In the genomic region with DNA sequence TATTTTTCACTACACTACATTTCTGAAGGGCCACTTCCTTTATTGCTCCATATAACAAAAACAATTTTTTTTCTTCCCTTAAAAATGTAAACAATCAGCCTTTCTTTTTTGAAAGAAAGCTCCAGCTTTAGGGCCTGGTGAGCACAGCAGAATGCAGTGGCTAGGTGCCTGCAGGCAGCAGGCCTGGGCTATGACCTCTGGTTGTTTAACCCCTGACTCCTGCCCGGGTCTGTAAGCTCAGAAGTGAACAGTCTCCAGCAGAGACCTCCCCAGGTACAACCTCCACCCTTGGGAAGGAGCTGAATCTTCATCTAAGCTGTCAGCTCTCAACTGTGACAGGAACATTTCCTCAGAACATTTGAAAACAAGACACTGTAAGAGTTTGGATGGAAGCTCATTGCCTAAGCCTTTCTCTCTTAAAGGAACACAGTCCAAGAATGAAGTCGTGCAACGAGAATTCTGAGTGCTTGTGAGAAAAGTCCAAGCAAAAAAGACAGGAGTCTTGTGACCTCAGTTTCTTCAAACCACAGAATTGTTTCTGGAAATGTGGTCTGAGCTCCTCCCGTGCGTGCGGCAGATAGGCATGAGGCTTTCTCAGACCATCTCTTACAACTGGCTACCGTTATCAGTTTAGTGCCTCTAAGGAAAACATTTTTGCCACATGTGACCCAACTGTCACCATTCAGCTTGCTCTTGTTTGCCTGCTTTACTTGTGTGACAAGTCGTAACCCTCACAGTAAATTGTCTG, we compare ENCODE assay signal across 13 mouse cellular contexts. TPM values are rescaled to one million over a fixed set of nuclear protein-coding genes. Genes with fewer than 3 reads are reported as not detected.
DNase-seq lines count a peak whose midpoint lies in the region; ATAC-seq and TF ChIP-seq lines count a peak whose summit lies in the region.
"Had no signal": no experiment of that assay in that cellular context is flagged by ENCODE, and none has a peak within 500 bp of the region (broad histone marks: within the 10 kb centered on the region; RNA-seq: fewer than 3 reads in every experiment).

No protein-coding gene starts in this region.

- H3K9me3 ChIP-seq in MEL (replicated peaks; ENCODE audit: insufficient read depth, low read length): no peaks in the 10 kb centered on the region
- no peaks in the 10 kb centered on the region for H3K9me3 ChIP-seq in liver, embryonic 16.5 days (replicated peaks; ENCODE audit: control insufficient read depth, low read length)
- H3K9me3 ChIP-seq: embryonic facial prominence, embryonic 10.5 days; neural tube, embryonic 12.5 days had no signal

- DNase-seq in ES-CJ7 (ENCODE audit: low read depth, low spot score): peak; percentile 4
- peak; percentile 88 for DNase-seq in MEL (ENCODE audit: low read depth, low spot score)
- no peak for DNase-seq in heart, adult 9 months (ENCODE audit: low spot score in 2 of 2)
- no peak for DNase-seq in heart, postnatal 36 days
- DNase-seq in spleen, postnatal 10 days (ENCODE audit: low spot score in 2 of 2): no peak
- DNase-seq: gastrocnemius, postnatal 36 days; right cerebral cortex, postnatal 25 days; thymus, adult 18-20 months had no signal

- WGBS in liver, embryonic 16.5 days (ENCODE audit: insufficient replicate concordance): 15% methylated on average over 8 of the region's 8 CpGs

- H3K4me2 ChIP-seq in liver, embryonic 16.5 days (ENCODE audit: low read depth, low read length): no peak overlapping the region
- H3K4me2 ChIP-seq: neural tube, embryonic 12.5 days had no signal

- peak overlapping the region; percentile 90 for H3K27ac ChIP-seq in MEL (ENCODE audit: control insufficient read depth, low read depth, low read length)
- H3K27ac ChIP-seq in embryonic fibroblast, embryonic 13.5 days (ENCODE audit: insufficient read depth, low read length): peak overlapping the region; percentile 12; the same call in 1 of the 2 replicates
- H3K27ac ChIP-seq in liver, embryonic 16.5 days (ENCODE audit: low read length): peak overlapping the region; percentile 63
- H3K27ac ChIP-seq: embryonic facial prominence, embryonic 10.5 days; neural tube, embryonic 12.5 days had no signal

- TF ChIP-seq RAD21 in MEL (IDR thresholded peaks at IDR 0.05; ENCODE audit: low read depth, low read length): no peak

- intact Hi-C loops in heart, postnatal 36 days (cut with DNase I): no loop called here

- no peaks in the 10 kb centered on the region for H3K79me2 ChIP-seq in MEL (ENCODE audit: control insufficient read depth, insufficient read depth, low read length, poor library complexity)

- peak overlapping the region; percentile 27 to 39; a peak in 3 of 4 replicates for H3K4me3 ChIP-seq in MEL (ENCODE audit: control insufficient read depth in 1 of 2, insufficient read depth in 1 of 2, low read depth in 2 of 2, low read length in 2 of 2)
- H3K4me3 ChIP-seq in embryonic fibroblast, embryonic 13.5 days (ENCODE audit: insufficient read depth, low read length): no peak overlapping the region
- no peak overlapping the region for H3K4me3 ChIP-seq in liver, embryonic 16.5 days (ENCODE audit: low read depth, low read length)
- H3K4me3 ChIP-seq: embryonic facial prominence, embryonic 10.5 days; neural tube, embryonic 12.5 days had no signal

- peak overlapping the region; percentile 58 for H3K9ac ChIP-seq in MEL (ENCODE audit: control insufficient read depth, low read depth, low read length, poor library complexity, severe bottlenecking)
- no peak overlapping the region for H3K9ac ChIP-seq in liver, embryonic 16.5 days (ENCODE audit: low read depth, low read length)
- H3K9ac ChIP-seq: neural tube, embryonic 12.5 days had no signal

- H3K4me1 ChIP-seq in MEL (ENCODE audit: control insufficient read depth in 1 of 2, insufficient read depth in 2 of 2, low read length in 2 of 2): peaks cover 3 to 12% of the 10 kb centered on the region in 2 experiments; a peak in 3 of 4 replicates
- no peaks in the 10 kb centered on the region for H3K4me1 ChIP-seq in embryonic fibroblast, embryonic 13.5 days (ENCODE audit: control insufficient read depth, insufficient read depth, low read length)
- H3K4me1 ChIP-seq in liver, embryonic 16.5 days (ENCODE audit: control insufficient read depth, low read depth, low read length): peaks cover 5% of the 10 kb centered on the region
- H3K4me1 ChIP-seq: embryonic facial prominence, embryonic 10.5 days; neural tube, embryonic 12.5 days had no signal

- TF ChIP-seq EP300 in MEL (IDR thresholded peaks at IDR 0.05; ENCODE audit: low read depth in 1 of 2, low read length in 2 of 2): peak; percentile 73 to 92

- peak; percentile 76 for ATAC-seq in liver, embryonic 16.5 days (ENCODE audit: low read depth)

- no peak for TF ChIP-seq CTCF in MEL (IDR thresholded peaks at IDR 0.05 in 2 of 3, conservative IDR thresholded peaks at IDR 0.05 in 1 of 3; ENCODE audit: control insufficient read depth in 1 of 3, insufficient read depth in 1 of 3, low read depth in 2 of 3, low read length in 3 of 3, poor library complexity in 1 of 3, severe bottlenecking in 1 of 3)
- no peak for TF ChIP-seq CTCF in embryonic fibroblast, embryonic 13.5 days (IDR thresholded peaks at IDR 0.05; ENCODE audit: borderline replicate concordance, insufficient read depth, low read length)

- TF ChIP-seq POLR2A in MEL (IDR thresholded peaks at IDR 0.05; ENCODE audit: control insufficient read depth in 1 of 2, insufficient read depth in 1 of 2, low read depth in 1 of 2, low read length in 2 of 2, poor library complexity in 1 of 2): 0 out of 4 replicates have a peak, but pooled peaks of 1 of the 2 experiments have one; percentile 22
- TF ChIP-seq POLR2A in embryonic fibroblast, embryonic 13.5 days (IDR thresholded peaks at IDR 0.05; ENCODE audit: low read depth, low read length): no peak

- H3K27me3 ChIP-seq in MEL (ENCODE audit: control insufficient read depth in 1 of 2, insufficient read depth in 2 of 2, low read length in 2 of 2): no peaks in the 10 kb centered on the region
- no peaks in the 10 kb centered on the region for H3K27me3 ChIP-seq in liver, embryonic 16.5 days (ENCODE audit: control insufficient read depth, insufficient read depth, low read depth, low read length)
- H3K27me3 ChIP-seq: CH12.LX; neural tube, embryonic 12.5 days had no signal

- H3K36me3 ChIP-seq in MEL (ENCODE audit: control insufficient read depth in 1 of 2, insufficient read depth in 2 of 2, low read length in 2 of 2): peaks cover 0 to 11% of the 10 kb centered on the region in 2 experiments; a peak in 2 of 4 replicates
- no peaks in the 10 kb centered on the region for H3K36me3 ChIP-seq in liver, embryonic 16.5 days (ENCODE audit: control insufficient read depth, insufficient read depth)
- H3K36me3 ChIP-seq: embryonic facial prominence, embryonic 10.5 days; neural tube, embryonic 12.5 days had no signal

TF ChIP-seq in MEL, 35 proteins besides CTCF, POLR2A, EP300 and RAD21 (continues in another document):
- TF ChIP-seq GATA1 (IDR thresholded peaks at IDR 0.05; ENCODE audit: low read depth, low read length): peak; percentile 77
- no peak for TF ChIP-seq HCFC1 (IDR thresholded peaks at IDR 0.05; ENCODE audit: low read depth, low read length)
- no peak for TF ChIP-seq ZMIZ1 (IDR thresholded peaks at IDR 0.05; ENCODE audit: low read depth, low read length)
- TF ChIP-seq USF1 (IDR thresholded peaks at IDR 0.05; ENCODE audit: low read depth, low read length): peak; percentile 88
- TF ChIP-seq ZKSCAN1 (IDR thresholded peaks at IDR 0.05; ENCODE audit: low read depth, low read length): no peak
- no peak for TF ChIP-seq MAFK (IDR thresholded peaks at IDR 0.05; ENCODE audit: borderline replicate concordance, low read depth, low read length)
- TF ChIP-seq KAT2A (conservative IDR thresholded peaks at IDR 0.05; ENCODE audit: low read depth, low read length): no peak
- no peak for TF ChIP-seq POLR2AphosphoS2 (IDR thresholded peaks at IDR 0.05; ENCODE audit: low read length)
- TF ChIP-seq TBP (IDR thresholded peaks at IDR 0.05; ENCODE audit: low read depth, low read length): no peak
- peak; percentile 32; the same call in 1 of the 2 replicates for TF ChIP-seq NELFE (IDR thresholded peaks at IDR 0.05; ENCODE audit: low read depth, low read length)
- no peak for TF ChIP-seq UBTF (IDR thresholded peaks at IDR 0.05; ENCODE audit: borderline replicate concordance, insufficient read depth, low read depth, low read length)
- TF ChIP-seq TAL1 (IDR thresholded peaks at IDR 0.05; ENCODE audit: low read length): peak; percentile 82
- no peak for TF ChIP-seq POLR2AphosphoS5 (IDR thresholded peaks at IDR 0.05; ENCODE audit: borderline replicate concordance, low read depth, low read length)
- no peak for TF ChIP-seq ZNF384 (IDR thresholded peaks at IDR 0.05; ENCODE audit: low read depth, low read length)
- TF ChIP-seq ETS1 (IDR thresholded peaks at IDR 0.05; ENCODE audit: low read depth, low read length): peak; percentile 86
- TF ChIP-seq SIN3A (IDR thresholded peaks at IDR 0.05; ENCODE audit: low read length): peak; percentile 79
- TF ChIP-seq SMC3 (IDR thresholded peaks at IDR 0.05; ENCODE audit: low read depth, low read length): no peak

RNA-seq across cellular contexts. Expression of a gene that starts 8.8 kb away (rescaled TPM):
- total RNA-seq in MEL (2012; rRNA removed): 5.7 and 6.2 TPM in 2 replicates
- polyA plus RNA-seq in MEL (2012; ENCODE audit: insufficient read depth in 1 of 2, insufficient read length in 2 of 2, low read depth in 1 of 2, low replicate concordance in 2 of 2, missing spikeins in 1 of 2): 1 to 10 TPM in 1 of 2 experiments, not detected in 1; 7.1 TPM
- polyA plus RNA-seq in embryonic fibroblast, embryonic 13.5 days (2011; ENCODE audit: insufficient read length, low read depth, missing spikeins): 4.9 and 6.2 TPM in 2 replicates
- 2.0 and 2.2 TPM in 2 replicates for polyA plus RNA-seq in liver, embryonic 16.5 days (2015; fragmentation: Nextera tagmentation; extraction: Ambion mirVana)
- 1 to 10 TPM in 1 of 2 experiments, under 1 TPM in 1; 0.46 to 1.3 TPM for total RNA-seq in heart, postnatal 36 days (2021)

RNA-seq across cellular contexts. Expression of a gene that starts 8.9 kb away (rescaled TPM):
- 0.85 and 1.3 TPM in 2 replicates for total RNA-seq in MEL (2012; rRNA removed)
- 1 to 10 TPM in 1 of 2 experiments, not detected in 1; 3.8 TPM for polyA plus RNA-seq in MEL (2012; ENCODE audit: insufficient read depth in 1 of 2, insufficient read length in 2 of 2, low read depth in 1 of 2, low replicate concordance in 2 of 2, missing spikeins in 1 of 2)
- 7.4 and 8.0 TPM in 2 replicates for polyA plus RNA-seq in embryonic fibroblast, embryonic 13.5 days (2011; ENCODE audit: insufficient read length, low read depth, missing spikeins)
- 0.95 and 1.1 TPM in 2 replicates for polyA plus RNA-seq in liver, embryonic 16.5 days (2015; fragmentation: Nextera tagmentation; extraction: Ambion mirVana)
- 1 to 10 TPM in 1 of 2 experiments, not detected in 1; 1.6 TPM for total RNA-seq in heart, postnatal 36 days (2021)

RNA-seq across cellular contexts. Expression of a gene that starts 44.6 kb away (rescaled TPM):
- total RNA-seq in MEL (2012; rRNA removed): 0.13 and 0.15 TPM in 2 replicates
- under 1 TPM in 1 of 2 experiments, not detected in 1; 0.53 TPM for polyA plus RNA-seq in MEL (2012; ENCODE audit: insufficient read depth in 1 of 2, insufficient read length in 2 of 2, low read depth in 1 of 2, low replicate concordance in 2 of 2, missing spikeins in 1 of 2)
- 33.9 and 59.4 TPM in 2 replicates for polyA plus RNA-seq in embryonic fibroblast, embryonic 13.5 days (2011; ENCODE audit: insufficient read length, low read depth, missing spikeins)
- polyA plus RNA-seq in liver, embryonic 16.5 days (2015; fragmentation: Nextera tagmentation; extraction: Ambion mirVana): 0.15 and 0.73 TPM in 2 replicates
- 10 to 100 TPM in 1 of 2 experiments, 1 to 10 TPM in 1; 9.6 to 13.7 TPM for total RNA-seq in heart, postnatal 36 days (2021)

Comparison
In these comparisons a context has a peak if more than half of its experiments do, and no peak if none do; other contexts are left out.
1. DNase-seq: peak in ES-CJ7 (single experiment) and MEL (single experiment); none in heart, adult 9 months (0 of 2), heart, postnatal 36 days (0 of 2) and spleen, postnatal 10 days (0 of 2).
2. H3K27ac ChIP-seq: peak in every context shown above with its lines; median percentile 90 in MEL; 63 in liver, embryonic 16.5 days; 12 in embryonic fibroblast, embryonic 13.5 days.
3. H3K4me3 ChIP-seq: peak in MEL (2 of 2); none in embryonic fibroblast, embryonic 13.5 days (single experiment) and liver, embryonic 16.5 days (single experiment).
4. RNA of a gene that starts 44.6 kb away (polyA plus RNA-seq): 33.9 to 59.4 TPM in embryonic fibroblast, embryonic 13.5 days; 0.15 to 0.73 TPM in liver, embryonic 16.5 days and 0.53 TPM in MEL; every median in the first group is over 10 times any median in the second.